Mouse (Mus musculus) heart, postnatal 10 days (tissue): ENCODE results near the gene Gigyf2. TPM values are rescaled to one million over a fixed set of nuclear protein-coding genes. Genes with fewer than 3 reads are reported as not detected.

Experiments
- total RNA-seq, 2 experiments: library from RNA; stranded (reverse); gene quantifications; 2 replicates each; pipeline ENCODE4 v1.2.3; 2021

Gene Gigyf2
- total RNA-seq, 2 experiments from 2014 or later = 46.6 to 53.5 TPM

Other genes with a start within 250 kb of the Gigyf2 start
- not detected for gene Alppl2, start 237.1 kb upstream of the Gigyf2 start, total RNA-seq
- not detected for gene Alpi, start 225.4 kb upstream of the Gigyf2 start, total RNA-seq
- gene Akp3, start 202.0 kb upstream of the Gigyf2 start, total RNA-seq = not detected
- not detected for gene Ecel1, start 170.5 kb upstream of the Gigyf2 start, total RNA-seq
- not detected for gene Prss56, start 143.7 kb upstream of the Gigyf2 start, total RNA-seq
- not detected for gene Chrnd, start 136.4 kb upstream of the Gigyf2 start, total RNA-seq
- gene Chrng, start 122.3 kb upstream of the Gigyf2 start, total RNA-seq = not detected
- gene Eif4e2, start 113.1 kb upstream of the Gigyf2 start, total RNA-seq = 10 to 100 TPM; 63.7 to 66.8 TPM
- 1 to 10 TPM; 6.4 to 6.8 TPM for gene Efhd1, start 62.6 kb upstream of the Gigyf2 start, total RNA-seq
- not detected for gene Kcnj13, start 67.7 kb downstream of the Gigyf2 start, total RNA-seq
- gene Snorc, start 143.3 kb downstream of the Gigyf2 start, total RNA-seq = not detected
- gene Neu2, start 182.9 kb downstream of the Gigyf2 start, total RNA-seq = not detected
- gene Ngef, start 246.9 kb downstream of the Gigyf2 start, total RNA-seq = under 1 TPM; 0.32 to 0.36 TPM